In the genomic region with DNA sequence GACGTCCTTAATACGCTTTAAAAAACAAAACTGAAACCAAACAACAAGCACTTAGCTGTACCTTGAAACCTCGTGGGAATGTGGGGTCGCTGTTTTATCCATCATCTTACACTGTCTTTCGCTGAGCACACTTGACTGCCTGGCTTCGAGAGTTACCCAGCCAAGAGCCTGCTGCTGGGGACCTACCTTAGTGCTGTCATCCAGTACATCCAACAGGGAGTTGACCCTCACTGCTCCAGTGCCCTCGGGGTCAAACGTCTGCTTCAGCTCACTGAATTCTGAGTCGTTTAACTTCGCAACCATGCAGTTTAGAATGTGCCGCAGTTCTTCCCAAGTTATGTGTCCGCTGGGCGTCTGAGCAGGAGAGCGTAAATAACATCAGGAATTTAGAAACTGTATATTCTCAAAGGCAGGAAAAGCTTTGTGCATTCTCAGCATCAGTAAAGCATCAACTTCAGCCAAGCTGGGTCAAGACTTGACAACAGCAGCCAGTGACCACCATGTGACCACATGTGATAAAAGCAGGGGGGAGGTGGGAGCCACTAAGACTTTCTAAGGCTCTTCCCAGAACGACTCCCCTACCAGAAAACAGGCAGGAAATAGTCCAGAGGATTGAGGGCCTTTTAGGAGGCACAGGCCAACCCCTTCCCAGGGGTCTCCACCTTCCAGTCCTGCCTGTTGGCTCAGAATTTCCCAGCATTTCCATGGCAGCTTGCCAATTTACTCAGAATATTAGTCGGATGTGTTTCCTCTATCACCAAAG, we compare ENCODE assay signal across 16 mouse cellular contexts.
A peak's percentile ranks its signal among the peaks of the same experiment; 100 is the strongest.
DNase-seq lines count a peak whose midpoint lies in the region; ATAC-seq and TF ChIP-seq lines count a peak whose summit lies in the region.
"Had no signal": no experiment of that assay in that cellular context is flagged by ENCODE, and none has a peak within 500 bp of the region (broad histone marks: within the 10 kb centered on the region; RNA-seq: fewer than 3 reads in every experiment).

No protein-coding gene starts in this region.

- no peak overlapping the region for H3K4me2 ChIP-seq in lung, embryonic 16.5 days (ENCODE audit: low read depth, low read length)
- H3K4me2 ChIP-seq: embryonic facial prominence, embryonic 15.5 days; hindbrain, embryonic 13.5 days; midbrain, embryonic 15.5 days had no signal

- WGBS in lung, embryonic 16.5 days: 42% methylated on average over 16 of the region's 16 CpGs

- in situ Hi-C loops in Patski (cut with MboI; ENCODE audit: low pct_unique_long_range_greater_than_20kb): no loop called here

- no peaks in the 10 kb centered on the region for H3K36me3 ChIP-seq in lung, embryonic 16.5 days (ENCODE audit: control insufficient read depth, insufficient read depth, low read length)
- H3K36me3 ChIP-seq: embryonic facial prominence, embryonic 15.5 days; forebrain, embryonic 10.5 days; hindbrain, embryonic 13.5 days; midbrain, embryonic 15.5 days had no signal

- CTCF ChIA-PET in Patski (lab: Charles Lee): no interaction called here

- TF ChIP-seq CTCF in Patski (IDR thresholded peaks at IDR 0.05): no peak

- POLR2A ChIA-PET in Patski (lab: Charles Lee): no interaction called here

- no peak for DNase-seq in lung, postnatal 14 days
- no peak for DNase-seq in Patski (ENCODE audit: low read depth, low spot score)
- peak; percentile 21 for DNase-seq in embryo, embryonic 11 days
- peak; percentile 10 to 47 for DNase-seq in kidney, postnatal 25 days
- no peak for DNase-seq in yolk sac, embryonic 10.5 days (ENCODE audit: low spot score)
- DNase-seq in testis, postnatal 14 days (ENCODE audit: low spot score): no peak
- DNase-seq: cerebellum, adult 8-10 months; liver; liver, postnatal 0 days; right cerebral cortex, postnatal 4 days; thymus, postnatal 4 days had no signal

- peak; percentile 60; the same call in 1 of the 2 replicates for ATAC-seq in lung, embryonic 16.5 days (ENCODE audit: low read depth)
- ATAC-seq in Patski: peak; percentile 27
- ATAC-seq: liver, postnatal 0 days; midbrain, embryonic 15.5 days had no signal

- no peak overlapping the region for H3K9ac ChIP-seq in lung, embryonic 16.5 days (ENCODE audit: low read length)
- H3K9ac ChIP-seq: embryonic facial prominence, embryonic 15.5 days; hindbrain, embryonic 13.5 days; liver, postnatal 0 days; midbrain, embryonic 15.5 days had no signal

- no peak overlapping the region for H3K4me3 ChIP-seq in lung, embryonic 16.5 days (ENCODE audit: low read length)
- H3K4me3 ChIP-seq: embryonic facial prominence, embryonic 15.5 days; forebrain, embryonic 10.5 days; hindbrain, embryonic 13.5 days; midbrain, embryonic 15.5 days had no signal

- H3K4me1 ChIP-seq in lung, embryonic 16.5 days (replicated peaks; ENCODE audit: control insufficient read depth, insufficient read depth, low read length): no peaks in the 10 kb centered on the region
- H3K4me1 ChIP-seq: embryonic facial prominence, embryonic 15.5 days; midbrain, embryonic 15.5 days had no signal

- H3K9me3 ChIP-seq in lung, embryonic 16.5 days (ENCODE audit: control insufficient read depth, low read length): no peaks in the 10 kb centered on the region
- H3K9me3 ChIP-seq: embryonic facial prominence, embryonic 15.5 days; forebrain, embryonic 10.5 days; hindbrain, embryonic 13.5 days; midbrain, embryonic 15.5 days had no signal

- H3K27ac ChIP-seq in lung, embryonic 16.5 days (ENCODE audit: low read length): no peak overlapping the region
- H3K27ac ChIP-seq: embryonic facial prominence, embryonic 15.5 days; forebrain, embryonic 10.5 days; hindbrain, embryonic 13.5 days; midbrain, embryonic 15.5 days had no signal

- H3K27me3 ChIP-seq in lung, embryonic 16.5 days (ENCODE audit: control insufficient read depth, insufficient read depth, low read depth, low read length): no peaks in the 10 kb centered on the region
- H3K27me3 ChIP-seq in Patski: peaks cover 43% of the 10 kb centered on the region
- H3K27me3 ChIP-seq: embryonic facial prominence, embryonic 15.5 days; hindbrain, embryonic 13.5 days; midbrain, embryonic 15.5 days had no signal

Comparison
In these comparisons a context has a peak if more than half of its experiments do, and no peak if none do; other contexts are left out.
1. DNase-seq: peak in embryo, embryonic 11 days (single experiment) and kidney, postnatal 25 days (2 of 2); none in lung, postnatal 14 days (single experiment), Patski (single experiment), yolk sac, embryonic 10.5 days (single experiment) and testis, postnatal 14 days (single experiment).